Mouse (Mus musculus): ENCODE measurements at regions not wholly inside any gene's neighbourhood (a gene's known extent, or its start where the extent isn't known, plus 50 kb on each side); places are given as distances from the start of the nearest gene placed in this dataset.

DNA sequence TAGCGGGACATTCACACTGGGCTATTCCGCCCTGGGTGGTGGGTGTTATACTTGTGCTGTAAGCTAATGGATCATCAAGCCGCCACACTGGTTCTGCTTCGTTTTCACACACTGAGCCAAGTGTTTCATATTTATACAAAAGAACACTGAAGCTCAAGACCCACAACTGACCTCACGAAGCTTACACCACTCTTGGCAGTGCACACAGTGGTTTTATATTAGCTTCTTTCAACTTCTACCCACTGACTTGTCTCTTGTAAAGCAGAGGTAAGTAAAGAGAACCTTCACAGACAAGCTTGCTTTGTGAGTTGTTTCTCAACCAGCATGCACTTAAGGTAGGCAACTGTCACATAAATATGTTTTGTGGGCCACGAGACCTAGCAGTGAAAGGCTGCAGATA, 106.9 kb downstream of the 1190002N15Rik start:
- no peak for TF ChIP-seq EP300 (IDR thresholded peaks at IDR 0.05; ENCODE audit: low read depth)
- TF ChIP-seq CTCF (IDR thresholded peaks at IDR 0.05; ENCODE audit: low read depth), result no peak
